Mouse (Mus musculus): ENCODE measurements around the gene Hcn1.

DNA sequence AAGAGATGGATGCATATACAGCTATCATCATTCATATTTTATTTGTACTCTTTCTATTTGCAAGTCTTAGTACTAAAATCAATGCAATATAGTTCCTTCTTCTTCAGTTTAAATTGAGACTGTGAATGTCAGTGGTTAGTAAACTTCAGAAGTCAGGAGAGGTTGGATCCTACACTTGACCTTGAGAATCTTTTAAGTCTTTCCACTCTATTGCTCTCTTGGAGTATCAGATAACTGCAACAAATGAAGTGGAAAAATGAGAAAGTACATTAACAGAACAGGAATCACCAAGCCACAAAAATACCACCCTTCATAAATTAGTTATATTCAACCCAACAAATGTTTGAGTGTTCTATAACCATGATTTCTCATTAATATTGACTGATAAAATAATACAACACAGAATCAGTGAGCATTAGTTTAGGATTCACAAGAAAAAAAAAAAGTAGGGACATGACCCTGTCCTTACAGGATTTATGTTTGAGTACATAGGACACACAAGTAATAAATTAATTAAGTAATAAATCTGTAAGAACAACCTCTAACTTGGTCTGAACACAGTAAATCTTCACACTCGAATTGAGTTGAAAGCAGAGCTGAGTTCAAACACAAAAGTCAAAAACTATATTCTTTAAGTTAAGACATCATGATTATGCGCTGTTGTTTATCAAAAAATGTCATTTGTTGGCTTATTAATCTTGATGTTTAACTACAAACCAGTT is 397.8 kb downstream of the Hcn1 start:
- no peak for TF ChIP-seq CTCF (IDR thresholded peaks at IDR 0.05 in 2 of 3, conservative IDR thresholded peaks at IDR 0.05 in 1 of 3; ENCODE audit: control insufficient read depth in 1 of 3, insufficient read depth in 1 of 3, low read depth in 2 of 3, low read length in 3 of 3, poor library complexity in 1 of 3, severe bottlenecking in 1 of 3)
- TF ChIP-seq TCF12 (IDR thresholded peaks at IDR 0.05; ENCODE audit: low read depth, low read length) = no peak
- no peak for TF ChIP-seq MXI1 (IDR thresholded peaks at IDR 0.05; ENCODE audit: low read depth, low read length)
- no peak for TF ChIP-seq KAT2A (conservative IDR thresholded peaks at IDR 0.05; ENCODE audit: low read depth, low read length)
